8 mouse cellular contexts compared by ENCODE assay signal in genomic region chr7:105639304-105639703, GRCm38 (mm10). TPM values are rescaled to one million over a fixed set of nuclear protein-coding genes. Genes with fewer than 3 reads are reported as not detected.
A peak's percentile ranks its signal among the peaks of the same experiment; 100 is the strongest.
DNase-seq lines count a peak whose midpoint lies in the region; ATAC-seq and TF ChIP-seq lines count a peak whose summit lies in the region.

No protein-coding gene starts in this region.

- H3K36me3 ChIP-seq in embryonic facial prominence, embryonic 13.5 days = peaks cover 44% of the 10 kb centered on the region
- peaks cover 33% of the 10 kb centered on the region for H3K36me3 ChIP-seq in hindbrain, embryonic 12.5 days
- H3K36me3 ChIP-seq in midbrain, embryonic 12.5 days = peaks cover 40% of the 10 kb centered on the region

- peak overlapping the region; percentile 87 for H3K9ac ChIP-seq in embryonic facial prominence, embryonic 13.5 days
- H3K9ac ChIP-seq in hindbrain, embryonic 12.5 days = peak overlapping the region; percentile 89
- peak overlapping the region; percentile 78; the same call in 1 of the 2 replicates for H3K9ac ChIP-seq in midbrain, embryonic 12.5 days (replicated peaks)

- DNase-seq in layer of hippocampus, adult 2 months (ENCODE audit: low spot score in 2 of 2) = no peak
- no peak for DNase-seq in layer of hippocampus, adult 18-20 months (ENCODE audit: low spot score in 2 of 2)
- no peak for DNase-seq in thymus, postnatal 0 days (ENCODE audit: low spot score)
- DNase-seq in thymus, postnatal 25 days = no peak
- DNase-seq in spleen, postnatal 36 days (ENCODE audit: low spot score in 2 of 2) = no peak

- H3K4me2 ChIP-seq in embryonic facial prominence, embryonic 13.5 days = peak overlapping the region; percentile 96
- peak overlapping the region; percentile 82 for H3K4me2 ChIP-seq in hindbrain, embryonic 12.5 days (replicated peaks)
- peak overlapping the region; percentile 89 for H3K4me2 ChIP-seq in midbrain, embryonic 12.5 days (replicated peaks)

- no peak for ATAC-seq in embryonic facial prominence, embryonic 13.5 days (ENCODE audit: insufficient number of reproducible peaks, insufficient read depth, low FRiP score, low TSS enrichment, low read depth)
- no peak for ATAC-seq in hindbrain, embryonic 12.5 days (ENCODE audit: low FRiP score)
- ATAC-seq in midbrain, embryonic 12.5 days (ENCODE audit: low FRiP score, low read depth) = no peak

- 77% methylated on average over 9 of the region's 9 CpGs for WGBS in embryonic facial prominence, embryonic 13.5 days
- 83% methylated on average over 9 of the region's 9 CpGs for WGBS in hindbrain, embryonic 12.5 days
- 82% methylated on average over 9 of the region's 9 CpGs for WGBS in midbrain, embryonic 12.5 days

- H3K27me3 ChIP-seq in embryonic facial prominence, embryonic 13.5 days = no peaks in the 10 kb centered on the region
- H3K27me3 ChIP-seq in hindbrain, embryonic 12.5 days = no peaks in the 10 kb centered on the region
- H3K27me3 ChIP-seq in midbrain, embryonic 12.5 days = peaks cover 14% of the 10 kb centered on the region; the same call in 1 of the 2 replicates

- peak overlapping the region; percentile 93 for H3K4me3 ChIP-seq in layer of hippocampus, adult 2 months
- peak overlapping the region; percentile 62 for H3K4me3 ChIP-seq in embryonic facial prominence, embryonic 13.5 days
- peak overlapping the region; percentile 71 for H3K4me3 ChIP-seq in hindbrain, embryonic 12.5 days
- peak overlapping the region; percentile 64 for H3K4me3 ChIP-seq in midbrain, embryonic 12.5 days

- peak overlapping the region; percentile 95; the same call in 1 of the 2 replicates for H3K27ac ChIP-seq in layer of hippocampus, adult 2 months
- no peak overlapping the region for H3K27ac ChIP-seq in embryonic facial prominence, embryonic 13.5 days
- no peak overlapping the region for H3K27ac ChIP-seq in hindbrain, embryonic 12.5 days
- no peak overlapping the region for H3K27ac ChIP-seq in midbrain, embryonic 12.5 days (replicated peaks)

- no peaks in the 10 kb centered on the region for H3K9me3 ChIP-seq in embryonic facial prominence, embryonic 13.5 days
- H3K9me3 ChIP-seq in hindbrain, embryonic 12.5 days (replicated peaks) = no peaks in the 10 kb centered on the region
- H3K9me3 ChIP-seq in midbrain, embryonic 12.5 days = no peaks in the 10 kb centered on the region

- peaks cover 30% of the 10 kb centered on the region for H3K4me1 ChIP-seq in embryonic facial prominence, embryonic 13.5 days
- H3K4me1 ChIP-seq in hindbrain, embryonic 12.5 days = peaks cover 28% of the 10 kb centered on the region
- peaks cover 31% of the 10 kb centered on the region for H3K4me1 ChIP-seq in midbrain, embryonic 12.5 days

- no peak for TF ChIP-seq CTCF in layer of hippocampus, adult 2 months (conservative IDR thresholded peaks at IDR 0.05)

RNA-seq across cellular contexts. Expression of gene Timm10b, which starts 0.6 kb away (rescaled TPM):
- 10 to 100 TPM; 67.4 to 73.7 TPM for total RNA-seq in layer of hippocampus, adult 2 months (2021)
- 10 to 100 TPM; 69.2 to 73.6 TPM for total RNA-seq in layer of hippocampus, adult 18-20 months (2021)
- polyA plus RNA-seq in embryonic facial prominence, embryonic 13.5 days (2015; fragmentation: Nextera tagmentation; extraction: Ambion mirVana) = 161 and 178 TPM in 2 replicates
- polyA plus RNA-seq in hindbrain, embryonic 12.5 days (2016; fragmentation: Nextera tagmentation; extraction: Ambion mirVana) = 127 and 151 TPM in 2 replicates
- 135 and 143 TPM in 2 replicates for polyA plus RNA-seq in midbrain, embryonic 12.5 days (2016; fragmentation: Nextera tagmentation; extraction: Ambion mirVana)
- polyA plus RNA-seq in thymus, postnatal 0 days (2015; fragmentation: Nextera tagmentation; extraction: Ambion mirVana) = 273 and 277 TPM in 2 replicates

RNA-seq across cellular contexts. Expression of gene Arfip2, which starts 0.9 kb away (rescaled TPM):
- total RNA-seq in layer of hippocampus, adult 2 months (2021) = 100 to 1,000 TPM in 1 of 2 experiments, 10 to 100 TPM in 1; 98.9 to 105 TPM
- total RNA-seq in layer of hippocampus, adult 18-20 months (2021) = 100 to 1,000 TPM; 101 to 110 TPM
- 81.4 and 85.5 TPM in 2 replicates for polyA plus RNA-seq in embryonic facial prominence, embryonic 13.5 days (2015; fragmentation: Nextera tagmentation; extraction: Ambion mirVana)
- 75.3 and 82.1 TPM in 2 replicates for polyA plus RNA-seq in hindbrain, embryonic 12.5 days (2016; fragmentation: Nextera tagmentation; extraction: Ambion mirVana)
- polyA plus RNA-seq in midbrain, embryonic 12.5 days (2016; fragmentation: Nextera tagmentation; extraction: Ambion mirVana) = 71.4 and 79.3 TPM in 2 replicates
- 43.3 and 46.4 TPM in 2 replicates for polyA plus RNA-seq in thymus, postnatal 0 days (2015; fragmentation: Nextera tagmentation; extraction: Ambion mirVana)

RNA-seq across cellular contexts. Expression of gene Gm45799, which starts 1.0 kb away (rescaled TPM):
- total RNA-seq in layer of hippocampus, adult 2 months (2021) = 10 to 100 TPM in 1 of 2 experiments, 1 to 10 TPM in 1; 6.9 to 12.7 TPM
- 10 to 100 TPM in 1 of 2 experiments, 1 to 10 TPM in 1; 7.7 to 16.5 TPM for total RNA-seq in layer of hippocampus, adult 18-20 months (2021)
- polyA plus RNA-seq in embryonic facial prominence, embryonic 13.5 days (2015; fragmentation: Nextera tagmentation; extraction: Ambion mirVana) = 32.4 and 35.2 TPM in 2 replicates
- polyA plus RNA-seq in hindbrain, embryonic 12.5 days (2016; fragmentation: Nextera tagmentation; extraction: Ambion mirVana) = 9.3 and 11.3 TPM in 2 replicates
- 3.3 TPM in 2 replicates for polyA plus RNA-seq in midbrain, embryonic 12.5 days (2016; fragmentation: Nextera tagmentation; extraction: Ambion mirVana)
- polyA plus RNA-seq in thymus, postnatal 0 days (2015; fragmentation: Nextera tagmentation; extraction: Ambion mirVana) = 65.0 and 66.0 TPM in 2 replicates

RNA-seq across cellular contexts. Expression of gene Trim3, which starts 5.9 kb away (rescaled TPM):
- 100 to 1,000 TPM; 140 to 142 TPM for total RNA-seq in layer of hippocampus, adult 2 months (2021)
- 100 to 1,000 TPM; 122 to 136 TPM for total RNA-seq in layer of hippocampus, adult 18-20 months (2021)
- 41.3 and 49.1 TPM in 2 replicates for polyA plus RNA-seq in embryonic facial prominence, embryonic 13.5 days (2015; fragmentation: Nextera tagmentation; extraction: Ambion mirVana)
- 62.7 and 63.6 TPM in 2 replicates for polyA plus RNA-seq in hindbrain, embryonic 12.5 days (2016; fragmentation: Nextera tagmentation; extraction: Ambion mirVana)
- polyA plus RNA-seq in midbrain, embryonic 12.5 days (2016; fragmentation: Nextera tagmentation; extraction: Ambion mirVana) = 54.1 and 55.5 TPM in 2 replicates
- polyA plus RNA-seq in thymus, postnatal 0 days (2015; fragmentation: Nextera tagmentation; extraction: Ambion mirVana) = 4.2 TPM in 2 replicates

RNA-seq across cellular contexts. Expression of gene Dnhd1, which starts 11.3 kb away (rescaled TPM):
- total RNA-seq in layer of hippocampus, adult 2 months (2021) = 1 to 10 TPM; 6.9 to 8.5 TPM
- total RNA-seq in layer of hippocampus, adult 18-20 months (2021) = 1 to 10 TPM; 3.9 to 7.0 TPM
- polyA plus RNA-seq in embryonic facial prominence, embryonic 13.5 days (2015; fragmentation: Nextera tagmentation; extraction: Ambion mirVana) = 1.1 and 1.6 TPM in 2 replicates
- 1.2 and 1.3 TPM in 2 replicates for polyA plus RNA-seq in hindbrain, embryonic 12.5 days (2016; fragmentation: Nextera tagmentation; extraction: Ambion mirVana)
- 1.0 and 1.5 TPM in 2 replicates for polyA plus RNA-seq in midbrain, embryonic 12.5 days (2016; fragmentation: Nextera tagmentation; extraction: Ambion mirVana)
- polyA plus RNA-seq in thymus, postnatal 0 days (2015; fragmentation: Nextera tagmentation; extraction: Ambion mirVana) = 0.37 and 0.61 TPM in 2 replicates
